Mouse (Mus musculus) liver, embryonic 12.5 days (tissue): Measurements from ENCODE around the gene Aip. TPM values are rescaled to one million over a fixed set of nuclear protein-coding genes. Genes with fewer than 3 reads are reported as not detected.

Source experiments
- ATAC-seq: fragments of 200-750 bp; cut with Nextera tagmentation; 2 replicates; pipeline ENCODE4 v1.8.0; 2017; ENCODE audit warnings: moderate number of reproducible peaks, mild to moderate bottlenecking, moderate library complexity
- H3K27ac ChIP-seq: fragments of 300-500 bp; sonication (generic); 2 replicates; pipeline ENCODE4 v1.5.1; 2016; ENCODE audit warnings: mild to moderate bottlenecking
- H3K27me3 ChIP-seq: fragments of 300-500 bp; sonication (generic); replicated peaks from 2 replicates; pipeline ENCODE4 v1.6.1; 2016; ENCODE audit warnings: mild to moderate bottlenecking, moderate library complexity
- H3K36me3 ChIP-seq: fragments of 300-500 bp; sonication (generic); 2 replicates; pipeline ENCODE4 v1.6.1; 2016; ENCODE audit warnings: mild to moderate bottlenecking, moderate library complexity
- H3K4me1 ChIP-seq: fragments of 300-500 bp; sonication (generic); 2 replicates; pipeline ENCODE4 v1.6.1; 2016
- H3K4me2 ChIP-seq: fragments of 300-500 bp; sonication (generic); 2 replicates; pipeline ENCODE4 v1.6.1; 2016; ENCODE audit warnings: mild to moderate bottlenecking, moderate library complexity
- H3K4me3 ChIP-seq: fragments of 300-500 bp; sonication (generic); 2 replicates; pipeline ENCODE4 v1.5.1; 2016; ENCODE audit warnings: mild to moderate bottlenecking, moderate library complexity
- H3K9ac ChIP-seq: fragments of 300-500 bp; sonication (generic); 2 replicates; pipeline ENCODE4 v1.6.1; 2016; ENCODE audit warnings: mild to moderate bottlenecking, moderate library complexity
- H3K9me3 ChIP-seq: fragments of 300-500 bp; sonication (generic); replicated peaks from 2 replicates; pipeline ENCODE4 v1.6.1; 2016; ENCODE audit warnings: mild to moderate bottlenecking, moderate library complexity
- WGBS: fragments of 180-500 bp; shearing (Covaris S2); methylation state at CpG from one replicate; pipeline ENCODE4 v1.1.7; 2016; ENCODE audit not compliant: insufficient replicate concordance; 5-methylcytosine and 5-hydroxymethylcytosine counted together
- polyA plus RNA-seq: library from polyadenylated mRNA; unstranded; fragments of >200 nt; fragmentation: Nextera tagmentation; extraction: Ambion mirVana; gene quantifications from 2 replicates; pipeline ENCODE4 v1.2.1, GENCODE M21; 2016

The Aip gene
- polyA plus RNA-seq, 1 experiment from 2014 or later = 43.6 TPM

- Histone ChIP-seq H3K9ac (no peak overlapping the region), H3K36me3 (peaks cover 46% of the 10 kb centered on the region), H3K27ac (no peak overlapping the region), H3K9me3 (no peaks in the 10 kb centered on the region), H3K4me1 (peaks cover 56% of the 10 kb centered on the region), H3K4me3 (no peak overlapping the region), H3K27me3 (no peaks in the 10 kb centered on the region), H3K4me2 (0 out of 2 replicates have a peak overlapping the region, but pooled peaks have one; percentile 86)
- no peak for ATAC-seq
- WGBS = 85% methylated on average over 22 of the region's 22 CpGs
These were observed 25.2 kb upstream of the Aip start for GRCm38 (mm10) chr19:4150567-4151487.

DNA sequence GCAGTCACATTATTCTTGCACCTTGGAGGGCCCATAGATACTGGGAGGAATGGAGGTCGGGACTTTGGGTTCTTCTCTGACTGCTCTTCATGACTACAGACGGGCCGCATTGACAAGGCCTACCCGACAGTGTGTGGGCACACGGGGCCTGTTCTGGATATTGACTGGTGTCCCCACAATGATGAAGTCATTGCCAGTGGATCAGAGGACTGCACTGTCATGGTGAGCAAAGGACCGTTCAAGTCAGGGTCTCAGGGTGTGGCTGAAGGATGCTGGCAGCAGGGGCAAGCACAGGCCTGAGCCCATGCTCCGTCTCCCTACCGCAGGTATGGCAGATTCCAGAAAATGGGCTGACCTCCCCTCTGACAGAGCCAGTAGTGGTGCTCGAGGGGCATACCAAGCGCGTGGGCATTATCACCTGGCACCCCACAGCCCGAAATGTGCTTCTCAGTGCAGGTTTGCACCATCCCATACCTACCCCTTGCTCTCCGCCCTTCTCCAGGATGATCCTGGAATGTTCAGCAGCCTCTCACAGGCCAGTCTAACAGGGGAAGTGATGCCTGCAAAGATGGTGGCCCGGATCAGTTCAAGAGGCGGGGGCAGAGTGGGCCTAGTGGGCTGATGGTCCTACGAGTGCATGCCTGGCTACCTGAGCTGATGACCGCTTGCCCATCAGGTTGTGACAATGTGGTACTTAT lies 24.3 kb upstream of the Aip start:
- H3K9ac ChIP-seq = peak overlapping the region; percentile 88; the same call in 1 of the 2 replicates
- peaks cover 48% of the 10 kb centered on the region for H3K4me1 ChIP-seq
- H3K9me3 ChIP-seq = no peaks in the 10 kb centered on the region
- no peak overlapping the region for H3K27ac ChIP-seq
- no peak for ATAC-seq
- no peaks in the 10 kb centered on the region for H3K27me3 ChIP-seq
- peak overlapping the region; percentile 83 for H3K4me3 ChIP-seq
- H3K36me3 ChIP-seq = peaks cover 42% of the 10 kb centered on the region
- WGBS = 87% methylated on average over 17 of the region's 17 CpGs
- H3K4me2 ChIP-seq = peak overlapping the region; percentile 86

GRCm38 (mm10) chr19:4149283-4149682 lies 23.6 kb upstream of the Aip start:
- Histone ChIP-seq H3K4me2 (peak overlapping the region; percentile 86), H3K4me3 (peak overlapping the region; percentile 83), H3K27me3 (no peaks in the 10 kb centered on the region), H3K4me1 (peaks cover 42% of the 10 kb centered on the region), H3K9me3 (no peaks in the 10 kb centered on the region), H3K9ac (peak overlapping the region; percentile 88), H3K36me3 (peaks cover 42% of the 10 kb centered on the region), H3K27ac (peak overlapping the region; percentile 85)
- WGBS = 70% methylated on average over 11 of the region's 11 CpGs
- ATAC-seq = no peak

DNA sequence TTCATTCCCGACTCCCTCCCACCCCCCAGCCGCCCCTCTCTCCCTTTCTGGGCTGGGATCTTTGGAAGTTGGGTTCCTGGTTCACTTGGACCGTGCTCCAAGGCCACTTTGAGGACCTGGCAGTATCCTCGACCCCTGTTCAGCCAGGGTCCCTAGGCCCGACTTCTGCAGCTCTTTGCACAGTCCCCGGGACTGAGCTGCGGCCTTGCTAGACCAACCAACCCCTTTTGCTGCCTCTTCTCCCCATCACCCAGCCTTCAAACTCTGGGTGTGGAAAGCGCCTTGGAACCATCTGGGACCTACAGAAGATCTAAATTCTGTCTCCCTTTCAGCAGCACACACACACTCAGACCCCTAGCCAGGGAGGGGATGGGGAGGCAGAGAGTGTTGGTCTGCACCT lies 23.2 kb upstream of the Aip start:
- Histone ChIP-seq H3K9me3 (no peaks in the 10 kb centered on the region), H3K4me1 (peaks cover 38% of the 10 kb centered on the region)
- ATAC-seq = peak; percentile 36

GRCm38 (mm10) chr19:4148491-4148806 lies 22.8 kb upstream of the Aip start, which contains the start of gene Coro1b:
Gene Coro1b (plus strand): TSS chr19:4148619.
- WGBS = under 1% methylated on average over 30 of the region's 33 CpGs

More for the DNA sequence above, 23.2 kb upstream of the Aip start:
- Histone ChIP-seq H3K4me3 (peak overlapping the region; percentile 83), H3K27me3 (peaks cover 1% of the 10 kb centered on the region; the same call in 1 of the 2 replicates), H3K4me2 (peak overlapping the region; percentile 86), H3K27ac (peak overlapping the region; percentile 85), H3K36me3 (peaks cover 40% of the 10 kb centered on the region), H3K9ac (peak overlapping the region; percentile 88)
- WGBS = 3% methylated on average over 8 of the region's 8 CpGs

GRCm38 (mm10) chr19:4147782-4148490 lies 22.3 kb upstream of the Aip start:
- Histone ChIP-seq H3K9me3 (no peaks in the 10 kb centered on the region), H3K4me1 (peaks cover 32% of the 10 kb centered on the region), H3K4me2 (peak overlapping the region; percentile 86), H3K9ac (peak overlapping the region; percentile 88), H3K36me3 (peaks cover 32% of the 10 kb centered on the region), H3K27me3 (peaks cover 10% of the 10 kb centered on the region; the same call in 1 of the 2 replicates), H3K4me3 (peak overlapping the region; percentile 83), H3K27ac (peak overlapping the region; percentile 85)
- WGBS = 40% methylated on average over 9 of the region's 9 CpGs
- peak; percentile 17; the same call in 1 of the 2 replicates for ATAC-seq

More at GRCm38 (mm10) chr19:4148491-4148806, 22.8 kb upstream of the Aip start, which contains the start of gene Coro1b:
- Histone ChIP-seq H3K27me3 (peaks cover 5% of the 10 kb centered on the region; the same call in 1 of the 2 replicates), H3K4me1 (peaks cover 34% of the 10 kb centered on the region), H3K4me3 (peak within 1 kb of the TSS; percentile 83), H3K9me3 (no peaks in the 10 kb centered on the region), H3K27ac (peak within 1 kb of the TSS; percentile 85), H3K36me3 (peaks cover 36% of the 10 kb centered on the region), H3K9ac (peak within 1 kb of the TSS; percentile 88), H3K4me2 (peak within 1 kb of the TSS; percentile 86)
- peak; percentile 91 for ATAC-seq

DNA sequence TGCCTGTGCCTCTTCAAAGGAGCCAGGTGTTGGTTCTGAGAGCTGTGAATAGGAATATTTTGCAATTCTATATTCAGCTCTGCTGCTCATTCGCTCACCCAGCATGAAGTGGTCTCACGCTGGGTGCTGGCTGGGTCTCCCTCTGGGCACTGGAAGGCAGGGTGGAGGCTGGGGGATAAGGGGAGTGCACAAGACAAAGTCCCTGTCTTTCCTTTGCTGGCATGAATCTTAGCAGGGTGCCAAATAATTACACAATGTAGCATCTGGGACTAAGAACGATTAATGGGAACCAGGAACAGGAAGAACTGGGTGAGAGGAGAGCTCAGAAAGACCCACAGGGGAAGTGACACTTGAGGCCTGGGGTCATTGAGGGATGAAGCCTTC lies 21.4 kb upstream of the Aip start:
- Histone ChIP-seq H3K4me3 (no peak overlapping the region), H3K9me3 (no peaks in the 10 kb centered on the region), H3K36me3 (peaks cover 23% of the 10 kb centered on the region), H3K27me3 (peaks cover 14% of the 10 kb centered on the region; the same call in 1 of the 2 replicates), H3K9ac (no peak overlapping the region), H3K4me1 (peaks cover 32% of the 10 kb centered on the region), H3K4me2 (no peak overlapping the region), H3K27ac (no peak overlapping the region)
- 62% methylated on average over 3 of the region's 3 CpGs for WGBS
- no peak for ATAC-seq

DNA sequence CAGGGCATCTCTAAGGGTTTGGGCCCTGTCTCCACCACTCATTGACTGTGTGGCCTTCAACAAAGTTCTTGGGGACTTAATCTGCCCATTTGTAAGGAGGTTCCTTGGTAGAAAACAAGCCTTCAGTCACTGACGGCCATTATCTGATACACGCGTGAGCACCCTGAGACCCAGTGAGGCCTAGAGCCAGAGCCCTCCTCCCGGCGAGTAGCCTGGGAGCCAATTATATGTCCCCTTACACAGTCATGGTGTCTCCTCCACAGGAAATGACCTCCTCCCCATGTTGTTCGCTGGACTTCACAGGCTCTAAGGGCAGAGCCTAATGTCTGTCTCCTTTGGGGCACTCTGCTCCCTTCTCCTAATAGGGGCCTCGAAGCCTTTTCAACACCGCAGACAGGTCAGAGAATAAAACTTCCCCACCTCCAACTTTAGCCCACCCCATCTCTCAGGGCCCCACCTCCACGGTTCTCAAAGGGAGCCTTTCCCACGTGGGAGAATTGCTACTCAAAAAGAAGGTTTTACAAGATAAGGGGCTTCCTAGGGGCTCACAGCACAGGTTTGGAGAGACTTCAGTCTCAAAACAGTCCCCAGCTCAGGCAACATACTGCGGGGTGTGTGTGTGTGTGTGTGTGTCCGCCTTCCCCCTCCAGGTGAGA lies 20.8 kb upstream of the Aip start:
- Histone ChIP-seq H3K27ac (no peak overlapping the region), H3K4me1 (peaks cover 28% of the 10 kb centered on the region), H3K4me2 (no peak overlapping the region), H3K4me3 (no peak overlapping the region), H3K9ac (no peak overlapping the region), H3K36me3 (peaks cover 18% of the 10 kb centered on the region), H3K27me3 (peaks cover 14% of the 10 kb centered on the region; the same call in 1 of the 2 replicates), H3K9me3 (no peaks in the 10 kb centered on the region)
- 61% methylated on average over 12 of the region's 12 CpGs for WGBS
- ATAC-seq = no peak

DNA sequence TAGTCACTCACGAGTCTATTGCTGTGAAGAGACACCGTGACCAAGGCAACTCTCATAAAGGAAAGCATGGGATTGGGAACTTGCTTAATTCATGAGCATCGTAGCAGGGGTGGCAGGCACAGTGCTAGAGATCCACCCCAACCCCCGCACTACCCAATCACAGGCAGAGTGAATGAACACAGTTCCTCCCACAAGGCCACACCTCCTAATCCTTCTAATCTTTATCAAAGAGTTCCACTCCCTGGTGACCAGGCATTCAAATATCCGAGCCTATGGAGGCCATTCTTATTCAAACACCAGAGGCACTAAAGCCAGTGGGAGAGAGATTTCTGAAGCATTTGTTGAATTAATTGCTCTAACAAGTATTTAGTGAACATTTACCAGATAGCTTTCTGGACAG lies 20.3 kb upstream of the Aip start:
- no peak for ATAC-seq
- WGBS = 75% methylated on average over 5 of the region's 5 CpGs
- Histone ChIP-seq H3K27ac (no peak overlapping the region), H3K4me2 (no peak overlapping the region), H3K36me3 (peaks cover 12% of the 10 kb centered on the region), H3K9ac (no peak overlapping the region), H3K27me3 (peaks cover 17% of the 10 kb centered on the region; the same call in 1 of the 2 replicates), H3K9me3 (no peaks in the 10 kb centered on the region), H3K4me1 (peaks cover 25% of the 10 kb centered on the region), H3K4me3 (no peak overlapping the region)

GRCm38 (mm10) chr19:4144550-4145498 lies 19.2 kb upstream of the Aip start:
- Histone ChIP-seq H3K4me3 (no peak overlapping the region), H3K27me3 (peaks cover 28% of the 10 kb centered on the region), H3K9me3 (no peaks in the 10 kb centered on the region), H3K4me2 (no peak overlapping the region), H3K27ac (no peak overlapping the region), H3K4me1 (peaks cover 21% of the 10 kb centered on the region), H3K36me3 (peaks cover 1% of the 10 kb centered on the region; the same call in 1 of the 2 replicates), H3K9ac (no peak overlapping the region)
- ATAC-seq = no peak
- WGBS = 66% methylated on average over 16 of the region's 16 CpGs
